Mouse (Mus musculus) large intestine, adult 2 months (tissue): Measurements from ENCODE around the gene Olig1. TPM values are rescaled to one million over a fixed set of nuclear protein-coding genes. Genes with fewer than 3 reads are reported as not detected.

Source experiments
- DNase-seq: peaks from one replicate; pipeline ENCODE4 v3.0.0-alpha.2; 2012; ENCODE audit warnings: low read depth, low spot score
- WGBS: fragments of 180-500 bp; shearing (Covaris S2); methylation state at CpG from one replicate; pipeline ENCODE4 v1.1.7; 2018; 5-methylcytosine and 5-hydroxymethylcytosine counted together
- polyA plus RNA-seq: library from polyadenylated mRNA; depleted of rRNA; stranded (reverse); fragments of >200 nt; gene quantifications from 2 replicates; pipeline ENCODE4 v1.2.3, GENCODE M21; 2012; rRNA removed

The Olig1 gene
- 0.04 TPM in 2 replicates for polyA plus RNA-seq

DNA sequence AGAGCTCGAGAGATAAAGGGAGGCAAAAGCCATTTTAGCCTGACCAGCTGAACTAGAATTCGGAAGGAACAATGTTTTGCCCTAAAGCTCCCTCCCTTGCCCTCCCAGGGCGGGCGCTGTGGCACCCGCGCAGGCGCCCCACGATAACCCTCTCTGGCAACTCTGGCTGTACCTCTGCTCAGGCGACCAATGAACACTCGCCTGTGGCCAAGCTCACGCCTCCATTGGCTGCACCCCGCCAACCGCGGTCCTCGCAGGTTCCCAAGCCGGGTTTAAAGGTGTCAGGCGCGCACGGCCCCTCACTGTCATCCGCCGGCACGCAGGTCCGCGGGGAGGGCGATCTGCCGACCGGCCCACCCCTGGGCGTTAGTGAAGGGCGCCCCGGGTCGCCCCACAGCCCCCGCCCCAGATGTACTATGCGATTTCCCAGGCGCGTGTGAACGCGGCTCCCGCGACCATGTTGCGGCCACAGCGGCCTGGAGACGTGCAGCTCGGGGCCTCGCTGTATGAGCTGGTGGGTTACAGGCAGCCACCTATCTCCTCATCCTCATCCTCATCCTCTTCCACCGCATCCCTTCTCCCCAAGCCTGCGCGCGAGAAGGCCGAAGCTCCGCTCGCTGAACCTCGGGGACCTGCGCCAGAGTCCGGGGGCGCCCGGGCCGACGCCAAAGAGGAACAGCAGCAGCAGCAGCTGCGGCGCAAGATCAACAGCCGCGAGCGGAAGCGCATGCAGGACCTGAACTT, at the start of gene Olig1:
Olig1 (plus strand) TSS at position 305 of the 744 bp plus-strand sequence.
- no peak for DNase-seq

DNA sequence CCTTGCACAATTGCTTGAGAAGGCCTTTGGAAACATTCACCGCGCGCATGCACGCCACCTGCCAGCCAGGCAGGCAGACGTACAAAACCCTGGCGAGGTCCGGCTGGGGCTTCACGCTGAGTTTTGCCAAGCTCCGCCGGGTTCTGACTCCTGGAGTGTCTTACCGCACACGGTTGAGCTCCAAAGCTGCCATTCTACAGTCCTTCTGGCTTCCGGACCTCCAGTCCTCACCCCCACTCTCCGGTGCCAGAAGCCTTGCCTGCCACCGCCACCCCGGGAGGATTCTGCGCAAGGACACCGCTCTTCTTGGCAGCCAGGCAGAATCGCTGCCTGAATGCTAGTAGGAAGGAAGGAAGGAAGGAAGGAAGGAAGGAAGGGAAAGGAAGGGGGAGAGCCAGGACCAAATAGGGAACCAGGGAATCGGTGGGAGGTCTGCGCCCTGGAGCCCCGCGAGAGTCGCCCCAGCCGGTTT, 47.4 kb upstream of the Olig1 start:
- WGBS, result 3% methylated on average over 25 of the region's 25 CpGs
- no peak for DNase-seq

More for the DNA sequence above, at the start of gene Olig1:
- under 1% methylated on average over 64 of the region's 64 CpGs for WGBS

DNA sequence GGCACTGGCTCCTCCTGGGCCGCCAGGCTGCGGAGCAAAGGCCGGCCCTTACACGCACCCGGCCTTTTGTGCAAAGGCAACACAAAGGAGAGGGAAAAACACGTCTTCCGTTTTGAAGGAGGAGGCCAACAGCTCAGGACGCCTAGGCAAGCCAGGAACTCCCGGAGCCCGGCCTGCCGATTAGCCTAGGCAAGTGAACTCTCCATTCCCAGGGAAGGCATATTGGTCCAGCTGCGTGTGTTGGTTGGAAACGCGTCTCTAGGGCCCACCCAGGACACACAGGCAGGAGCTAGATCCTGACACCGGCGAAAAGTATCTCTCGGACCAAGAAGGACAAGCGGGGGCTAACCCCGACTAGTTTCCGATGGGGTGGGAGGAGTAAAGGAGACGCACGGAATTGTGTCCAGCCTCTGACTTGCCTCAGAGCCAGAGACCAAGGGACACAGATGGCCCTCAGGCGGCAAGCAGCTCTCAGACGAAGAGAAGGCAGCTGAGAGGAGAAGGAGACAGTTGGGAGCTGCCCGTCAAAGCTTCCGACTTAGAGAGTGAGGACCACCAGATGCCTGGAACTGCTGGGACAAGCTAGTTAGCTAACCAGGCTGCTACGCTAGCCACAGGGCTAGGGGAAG, 46.8 kb upstream of the Olig1 start:
- no peak for DNase-seq

DNA sequence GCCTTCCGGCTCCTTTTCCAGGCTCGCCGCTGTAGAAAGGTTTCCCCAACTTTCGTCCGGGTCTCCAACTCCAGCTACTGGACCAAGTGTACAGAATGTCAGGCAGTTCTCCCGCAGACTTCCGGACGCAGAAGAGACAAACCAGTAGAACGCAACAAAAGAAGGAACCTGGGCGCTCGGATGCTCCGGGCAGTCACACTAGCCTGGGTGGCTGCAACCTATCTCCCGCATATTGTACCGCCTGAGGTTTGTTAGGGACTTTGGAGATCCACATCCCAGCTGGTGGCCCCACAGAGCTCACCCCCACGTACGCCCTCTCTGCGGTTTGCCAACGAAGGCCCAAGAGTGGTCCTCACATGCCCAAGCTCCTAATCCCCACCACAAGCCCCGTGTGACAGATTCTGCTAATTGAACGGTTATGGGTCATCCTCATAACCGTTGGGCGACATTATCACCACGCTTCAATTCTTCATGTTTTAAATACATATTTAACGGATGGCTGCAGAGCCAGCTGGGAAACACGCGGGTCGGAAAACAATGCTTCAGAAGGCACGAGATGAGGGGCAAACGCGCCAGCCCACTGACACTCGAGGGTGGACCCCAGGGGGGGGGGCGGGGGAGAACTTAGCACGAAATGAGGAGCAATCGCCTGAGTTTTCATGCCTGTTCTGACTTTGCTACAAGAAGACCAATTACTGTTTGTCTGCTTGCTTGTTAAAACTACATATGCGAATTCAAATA, 46.1 kb upstream of the Olig1 start:
- DNase-seq, result no peak

More for the DNA sequence above, 46.8 kb upstream of the Olig1 start:
- 2% methylated on average over 27 of the region's 27 CpGs for WGBS

DNA sequence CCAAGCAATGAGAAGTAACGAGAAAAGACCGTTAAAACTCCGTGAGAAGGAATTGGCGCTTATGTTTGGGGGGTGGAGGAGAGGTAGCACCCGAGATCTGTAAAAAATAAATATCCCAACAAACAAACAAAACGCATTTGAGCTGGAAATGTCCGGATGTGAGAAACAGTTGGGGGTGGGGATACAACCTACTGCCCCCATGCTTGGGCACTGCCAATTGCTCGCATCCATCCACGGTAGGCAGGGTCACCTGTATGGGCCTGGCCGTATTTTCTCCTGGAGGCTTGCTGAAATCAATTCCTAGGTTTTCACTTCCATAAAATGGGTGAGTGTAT, 45.5 kb upstream of the Olig1 start:
- 10% methylated on average over 10 of the region's 10 CpGs for WGBS

More for the DNA sequence above, 46.1 kb upstream of the Olig1 start:
- 3% methylated on average over 35 of the region's 35 CpGs for WGBS

DNA sequence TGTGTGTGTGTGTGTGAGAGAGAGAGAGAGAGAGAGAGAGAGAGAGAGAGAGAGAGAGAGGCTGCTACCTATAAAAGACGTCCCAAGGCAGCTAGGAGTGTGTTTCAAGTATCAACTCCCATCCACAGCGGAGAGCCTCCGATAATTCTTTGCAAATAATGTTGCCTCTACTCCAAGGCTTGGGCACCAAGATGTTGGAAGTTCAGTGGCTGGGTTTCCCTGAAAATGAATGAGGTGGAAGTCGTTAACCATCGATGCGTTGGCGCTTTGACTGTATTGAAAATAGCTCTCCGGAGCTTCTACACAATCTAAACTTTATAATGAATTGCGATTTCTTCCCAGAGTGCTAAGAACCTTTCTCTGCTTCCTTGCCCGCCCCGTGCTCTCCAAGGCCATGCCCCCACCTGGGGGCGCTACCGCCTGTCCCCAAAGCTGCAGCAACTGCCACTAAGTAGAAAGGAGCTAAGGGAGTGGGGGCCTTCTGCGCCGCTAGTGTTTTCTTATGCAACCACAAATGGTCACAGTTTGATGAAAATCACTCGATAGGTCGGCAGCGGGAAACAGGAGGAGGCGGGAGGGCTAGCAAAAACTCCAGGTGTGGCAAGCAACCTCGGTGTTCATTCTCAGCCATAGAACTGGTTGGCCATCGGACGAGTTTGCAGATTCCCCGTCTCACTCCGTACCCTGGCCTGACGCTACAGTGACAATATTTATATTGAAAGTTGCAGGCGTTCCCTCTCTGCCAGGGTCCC, 44.9 kb upstream of the Olig1 start:
- DNase-seq, result no peak
- WGBS, result 3% methylated on average over 26 of the region's 26 CpGs

More for the DNA sequence above, 45.5 kb upstream of the Olig1 start:
- DNase-seq, result no peak

DNA sequence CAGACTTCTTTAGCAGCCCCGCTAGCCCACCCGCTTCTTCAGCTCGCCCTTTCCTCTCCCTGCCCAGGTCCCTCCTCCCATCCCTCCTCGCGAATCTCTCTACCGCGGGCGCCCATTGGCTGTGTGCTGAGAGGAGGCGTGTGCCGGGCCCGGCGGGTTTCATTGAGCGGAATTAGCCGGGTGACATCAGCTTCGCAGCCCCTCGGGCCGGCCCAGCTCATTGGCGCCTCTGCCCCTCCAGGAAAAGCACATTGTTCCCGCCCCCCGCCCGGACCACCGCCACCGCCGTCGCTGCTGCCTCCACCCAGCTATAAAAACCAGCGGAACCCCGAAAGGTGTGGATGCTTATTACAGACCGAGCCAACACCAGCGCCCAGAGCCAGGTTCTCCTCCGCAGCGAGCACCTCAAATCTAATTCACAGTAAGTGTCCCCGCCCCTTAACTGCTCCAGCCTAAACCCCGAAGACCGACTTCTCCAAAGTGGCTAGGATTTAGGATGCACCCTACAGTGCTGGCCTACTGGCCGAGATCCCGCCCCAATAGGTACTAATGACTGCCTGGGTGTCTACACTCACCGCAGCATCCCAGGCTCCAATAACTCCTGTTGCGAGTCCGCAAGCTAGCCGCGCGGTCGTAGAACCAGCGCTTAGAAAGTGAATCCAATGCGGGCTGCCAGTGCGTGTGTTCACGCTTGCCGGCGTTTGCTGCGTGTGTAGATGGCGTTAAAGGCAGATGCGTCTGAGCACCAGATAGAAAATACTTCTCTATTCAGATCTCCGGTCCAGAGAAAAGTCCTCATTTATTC, 44.1 kb upstream of the Olig1 start, which contains the start of gene Olig2:
Olig2 (plus strand) TSS at position 225 of the 805 bp plus-strand sequence.
- no peak for DNase-seq
- WGBS, result 2% methylated on average over 53 of the region's 53 CpGs

DNA sequence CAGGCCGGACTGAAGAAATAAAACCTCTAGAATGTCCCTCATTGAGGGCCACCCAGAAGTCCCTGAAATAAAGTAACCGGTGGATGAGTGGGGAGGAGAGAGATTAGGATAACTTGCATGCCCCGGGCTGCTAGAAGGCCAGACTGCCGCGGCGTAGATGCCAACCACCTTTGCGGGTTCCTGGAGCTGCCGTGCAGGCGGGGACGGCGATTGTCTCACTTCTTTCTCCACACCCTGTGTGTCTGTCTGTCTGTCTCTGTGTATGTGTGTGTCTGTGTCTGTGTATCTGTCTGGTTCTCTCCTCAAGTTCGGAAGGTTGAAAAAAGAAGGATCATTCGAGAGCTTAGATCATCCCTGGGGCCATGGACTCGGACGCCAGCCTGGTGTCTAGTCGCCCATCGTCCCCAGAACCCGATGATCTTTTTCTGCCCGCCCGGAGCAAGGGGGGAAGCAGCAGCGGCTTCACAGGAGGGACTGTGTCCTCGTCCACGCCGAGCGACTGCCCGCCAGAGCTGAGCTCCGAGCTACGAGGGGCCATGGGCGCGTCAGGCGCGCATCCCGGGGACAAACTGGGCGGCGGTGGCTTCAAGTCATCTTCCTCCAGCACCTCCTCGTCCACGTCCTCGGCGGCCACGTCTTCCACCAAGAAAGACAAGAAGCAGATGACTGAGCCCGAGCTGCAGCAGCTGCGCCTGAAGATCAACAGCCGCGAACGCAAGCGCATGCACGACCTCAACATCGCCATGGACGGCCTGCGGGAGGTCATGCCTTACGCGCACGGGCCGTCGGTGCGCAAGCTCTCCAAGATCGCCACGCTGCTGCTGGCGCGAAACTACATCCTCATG, 43.3 kb upstream of the Olig1 start:
- no peak for DNase-seq
- WGBS, result 3% methylated on average over 60 of the region's 60 CpGs

DNA sequence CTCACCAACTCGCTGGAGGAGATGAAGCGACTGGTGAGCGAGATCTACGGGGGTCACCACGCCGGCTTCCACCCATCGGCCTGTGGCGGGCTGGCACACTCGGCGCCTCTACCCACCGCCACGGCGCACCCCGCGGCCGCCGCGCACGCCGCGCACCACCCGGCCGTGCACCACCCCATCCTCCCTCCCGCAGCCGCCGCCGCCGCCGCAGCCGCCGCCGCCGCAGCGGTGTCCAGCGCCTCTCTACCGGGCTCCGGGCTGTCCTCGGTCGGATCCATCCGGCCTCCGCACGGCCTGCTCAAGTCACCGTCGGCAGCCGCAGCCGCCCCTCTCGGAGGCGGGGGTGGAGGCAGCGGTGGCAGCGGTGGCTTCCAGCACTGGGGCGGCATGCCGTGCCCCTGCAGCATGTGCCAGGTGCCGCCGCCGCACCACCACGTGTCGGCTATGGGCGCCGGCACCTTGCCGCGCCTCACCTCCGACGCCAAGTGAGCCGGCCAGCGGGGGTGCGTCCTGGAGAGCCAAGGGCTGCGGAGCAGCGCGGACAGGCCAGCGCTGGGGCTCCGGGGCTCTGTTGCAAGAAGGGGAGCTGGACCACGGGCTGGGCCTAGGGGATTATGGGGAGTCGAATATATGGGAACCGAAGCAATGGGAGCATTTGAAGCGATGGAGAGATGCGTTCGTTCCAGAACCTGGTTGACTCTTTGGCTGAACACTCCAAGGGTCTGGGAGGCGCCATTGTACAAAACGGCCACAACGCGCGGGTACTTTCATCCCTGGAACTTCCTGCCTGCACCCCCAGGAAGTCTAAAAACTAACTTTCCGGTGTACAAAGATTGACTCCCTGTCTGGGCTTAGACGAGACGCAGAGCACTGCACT, 42.5 kb upstream of the Olig1 start:
- 3% methylated on average over 80 of the region's 85 CpGs for WGBS
- no peak for DNase-seq

DNA sequence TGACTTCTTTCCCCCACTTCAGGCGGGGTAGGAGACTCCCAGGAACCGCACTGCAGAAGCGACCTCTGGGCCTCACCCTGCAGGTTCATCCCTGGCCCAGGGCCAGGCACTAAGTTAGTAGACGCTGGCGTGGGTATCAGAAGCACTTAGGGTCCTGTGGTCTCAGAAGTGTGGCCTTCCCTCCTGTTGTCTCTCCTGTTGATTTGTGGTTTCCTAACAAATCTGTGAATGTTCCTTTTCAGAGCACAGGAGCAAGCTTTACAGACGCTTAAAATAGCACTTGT, 41.9 kb upstream of the Olig1 start:
- no peak for DNase-seq
- 2% methylated on average over 6 of the region's 6 CpGs for WGBS

DNA sequence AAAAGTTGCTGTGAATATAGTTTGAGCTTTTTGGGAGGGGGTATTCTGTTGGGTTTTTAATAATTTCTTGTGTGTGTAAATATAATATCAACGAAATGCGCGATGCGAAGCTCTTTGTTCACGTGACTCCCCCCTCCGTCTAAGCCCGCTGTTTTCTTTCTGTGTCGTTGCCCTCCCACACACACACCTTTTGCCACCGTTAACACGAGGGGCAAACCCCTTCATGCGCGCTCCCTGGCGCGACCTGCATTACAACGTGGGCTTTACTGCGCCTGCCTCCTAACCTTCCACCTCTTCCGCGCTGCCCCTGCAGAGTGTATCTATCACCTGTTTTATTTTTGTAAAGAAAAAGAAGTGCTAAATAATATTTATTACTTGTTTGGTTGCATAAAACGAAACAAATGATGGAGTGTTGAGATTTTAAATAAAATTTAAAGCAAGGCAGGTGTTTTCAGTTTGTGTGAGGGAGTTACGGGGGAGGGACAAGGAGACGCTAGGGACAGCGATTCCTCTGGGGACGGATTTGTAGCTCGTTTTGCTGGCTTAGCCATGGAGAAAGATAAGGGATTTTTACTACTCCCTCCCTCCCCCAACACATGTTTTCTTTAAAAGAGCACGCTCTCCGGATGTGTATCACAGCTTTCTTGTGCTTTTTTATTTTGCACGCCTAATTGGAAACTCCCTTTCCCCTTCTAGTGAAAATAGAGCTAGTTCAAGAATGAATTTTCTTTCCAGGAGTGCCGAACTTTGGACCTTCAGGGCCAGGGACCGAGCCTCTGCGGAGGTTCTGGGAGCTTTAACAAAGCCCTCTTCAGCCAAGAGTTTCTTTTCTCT, 41.1 kb upstream of the Olig1 start:
- WGBS, result 5% methylated on average over 30 of the region's 30 CpGs
- no peak for DNase-seq

DNA sequence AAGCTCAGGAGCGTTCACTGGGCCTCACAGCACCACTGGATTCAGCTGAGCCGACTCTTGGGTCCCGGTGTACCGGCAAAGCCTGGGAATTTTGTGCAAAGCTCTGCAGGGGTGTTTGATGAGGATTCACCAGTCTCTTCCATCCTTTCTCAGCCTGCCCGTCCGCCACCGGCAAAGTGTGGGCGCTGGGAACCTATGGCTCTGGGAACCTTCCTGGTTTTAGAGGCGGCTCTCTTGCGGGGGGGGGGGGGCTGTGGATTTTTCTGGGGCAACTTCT, 40.6 kb upstream of the Olig1 start:
- WGBS, result 7% methylated on average over 10 of the region's 10 CpGs

DNA sequence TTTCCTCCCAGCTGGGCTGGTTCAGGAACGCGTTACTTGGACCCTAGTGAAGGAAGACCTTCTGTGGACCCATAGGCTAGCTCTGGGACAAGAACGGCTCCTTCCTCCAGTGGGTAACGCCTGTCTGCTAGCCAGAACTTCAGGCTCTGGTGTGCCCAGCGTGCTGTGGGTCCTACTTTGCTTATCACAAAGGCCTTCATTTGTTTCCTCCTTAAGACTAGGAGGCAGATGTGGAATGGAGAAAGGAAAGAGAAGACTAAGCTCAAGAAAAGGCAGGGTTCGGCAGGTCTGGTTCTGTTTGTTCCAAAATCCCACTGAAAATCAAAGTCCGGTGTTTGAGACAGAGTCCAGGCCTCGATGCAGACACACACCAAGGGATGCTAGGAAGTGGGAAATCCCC, 39.9 kb upstream of the Olig1 start:
- DNase-seq, result no peak
- WGBS, result 21% methylated on average over 8 of the region's 8 CpGs

More for the DNA sequence above, 40.6 kb upstream of the Olig1 start:
- no peak for DNase-seq

DNA sequence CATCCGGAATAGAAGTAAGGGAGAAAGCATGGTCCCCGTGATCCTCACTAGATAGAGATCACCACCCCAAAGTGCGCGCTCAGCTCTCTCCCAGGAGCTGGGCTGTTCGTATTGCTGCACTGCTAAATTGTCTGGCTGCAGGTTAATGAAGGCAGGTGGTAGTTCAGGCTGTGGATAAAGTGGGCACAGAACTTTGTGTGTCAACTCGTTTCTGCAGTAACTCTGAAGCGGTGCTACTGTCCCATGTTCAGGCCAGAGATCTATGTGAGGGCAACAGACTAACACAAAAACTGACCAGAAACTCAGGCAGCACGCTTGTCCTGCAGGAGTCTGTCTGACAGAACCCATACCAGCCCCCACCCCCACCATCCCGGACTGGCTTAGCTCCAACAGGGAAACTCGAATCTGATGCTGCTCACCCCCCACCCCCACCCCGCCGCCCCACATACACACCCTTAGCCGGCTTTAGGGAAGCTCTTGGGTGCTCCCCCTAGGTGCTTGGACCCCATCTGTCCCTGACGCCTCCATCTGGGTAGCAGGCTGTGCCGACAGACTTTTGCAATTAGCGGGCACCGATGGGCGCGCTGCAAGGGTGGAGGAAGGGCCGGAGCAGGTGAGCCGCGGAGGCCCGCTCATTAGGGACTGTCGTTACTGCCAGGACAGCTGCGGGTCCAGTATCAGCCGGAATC, 37.6 kb upstream of the Olig1 start:
- DNase-seq, result no peak
- 8% methylated on average over 26 of the region's 26 CpGs for WGBS

DNA sequence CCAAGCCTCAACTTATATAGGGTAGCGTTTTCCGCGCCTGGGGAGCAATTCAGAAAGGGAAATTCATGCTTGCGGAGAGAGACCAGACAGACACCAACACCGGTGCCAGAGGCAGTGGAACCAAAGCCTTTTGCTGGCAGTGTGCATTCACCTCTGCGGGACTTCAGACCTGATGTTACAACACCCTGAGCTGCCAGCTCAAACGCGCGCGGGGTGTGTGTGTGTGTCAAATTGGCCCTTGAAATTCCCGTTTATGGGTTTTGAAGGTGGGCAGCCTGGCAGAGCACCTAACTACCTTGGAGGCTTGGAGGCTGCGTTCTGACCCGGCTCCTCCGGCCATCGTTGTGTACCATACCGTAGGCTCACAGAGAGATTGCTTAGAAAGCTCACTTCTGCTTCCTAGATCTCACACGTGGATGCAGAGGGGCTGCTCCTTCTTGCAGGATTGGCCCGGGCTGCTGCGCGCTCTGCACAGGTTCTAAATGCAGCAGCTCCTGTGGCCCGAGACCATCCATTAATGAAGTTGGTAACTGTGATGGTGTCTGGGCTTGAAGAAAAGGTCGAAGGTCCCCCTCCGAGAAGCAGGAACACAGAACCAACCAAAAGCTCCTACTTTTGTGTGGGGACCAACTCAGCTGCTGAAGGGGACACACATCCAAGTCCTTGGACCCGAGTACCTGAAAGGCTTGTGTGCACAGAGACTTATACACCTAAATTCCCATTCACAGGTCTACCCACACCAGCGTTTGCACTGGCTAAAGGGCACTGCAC, 36.9 kb upstream of the Olig1 start:
- DNase-seq, result no peak
- WGBS, result 6% methylated on average over 25 of the region's 25 CpGs
